Mouse (Mus musculus) CD4-positive naive resting alpha-beta T cell, adult 57 days (primary cell): ENCODE results near the gene Pmfbp1. TPM values are rescaled to one million over a fixed set of nuclear protein-coding genes. Genes with fewer than 3 reads are reported as not detected.

Source experiments
- total RNA-seq: library from RNA; stranded (reverse); gene quantifications from one replicate; pipeline ENCODE4 v1.2.4, GENCODE M21; 2023

Pmfbp1 gene
- total RNA-seq, result not detected

DNA sequence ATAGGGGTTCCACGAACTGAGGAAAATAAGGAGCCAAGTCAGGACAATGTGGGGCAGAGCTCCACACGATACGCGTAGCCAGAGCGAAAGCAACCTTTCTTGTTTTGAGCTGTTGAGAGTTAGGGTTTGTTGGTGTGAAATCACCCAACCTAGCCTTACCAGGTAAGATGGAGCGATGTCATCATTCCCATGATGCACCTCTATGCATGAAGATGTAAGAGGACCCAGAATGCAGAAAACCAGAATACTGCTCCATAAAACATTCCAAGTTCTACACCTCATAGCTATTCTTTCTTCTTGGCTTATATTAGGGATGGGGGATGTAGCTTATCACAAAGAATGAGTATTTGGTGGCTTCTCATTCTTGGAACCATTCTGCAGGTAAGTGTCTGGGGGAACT lies at the start of gene Pmfbp1:
TSS of gene Pmfbp1 (plus strand) at position 301 of the 400 bp plus-strand sequence.

DNA sequence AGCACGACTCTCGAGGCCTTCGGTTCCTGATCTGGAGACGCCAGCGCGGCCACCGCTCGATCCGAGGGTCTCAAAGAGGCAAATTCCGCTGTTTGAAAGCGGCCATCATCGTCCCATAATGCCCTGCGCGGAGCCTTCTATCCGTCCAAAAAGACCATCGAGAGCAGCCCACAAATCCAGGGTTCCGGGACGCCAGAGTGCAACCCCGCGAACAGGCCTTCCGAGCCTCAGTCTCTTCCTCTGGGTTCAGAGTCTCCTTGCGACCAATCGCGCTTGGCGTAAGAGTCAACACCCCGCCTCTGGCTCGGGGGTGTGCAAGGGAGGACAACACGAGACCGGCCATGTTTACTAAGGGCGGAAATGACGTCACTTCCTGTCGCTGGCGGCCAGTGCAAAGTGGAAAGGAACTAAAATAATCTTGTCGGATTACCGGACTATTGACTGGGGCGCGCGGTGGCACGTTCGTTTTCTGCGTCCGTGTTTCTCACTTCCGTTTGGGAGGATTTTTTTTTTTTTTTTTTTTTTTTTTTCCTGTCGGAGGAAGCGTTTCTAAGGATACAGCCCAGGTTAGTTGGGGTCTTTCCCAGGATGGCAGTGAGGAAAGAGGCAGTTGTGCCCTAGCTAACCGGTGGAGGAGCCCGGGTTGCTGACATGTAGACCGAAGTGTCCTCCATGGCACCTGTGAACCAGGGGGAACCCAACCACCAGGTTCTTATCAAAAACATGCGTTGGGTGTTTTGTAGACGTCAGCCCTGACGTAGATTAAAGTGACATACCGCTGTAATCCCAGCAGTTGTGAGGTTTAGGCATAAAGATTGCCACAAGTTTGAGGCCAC lies 71.9 kb downstream of the Pmfbp1 start, which contains the start of the genes Dhx38 and Txnl4b:
TSS of gene Dhx38 (minus strand) at position 364 of the 836 bp plus-strand sequence.
TSS of gene Txnl4b (plus strand) at position 395 of the 836 bp plus-strand sequence.

DNA sequence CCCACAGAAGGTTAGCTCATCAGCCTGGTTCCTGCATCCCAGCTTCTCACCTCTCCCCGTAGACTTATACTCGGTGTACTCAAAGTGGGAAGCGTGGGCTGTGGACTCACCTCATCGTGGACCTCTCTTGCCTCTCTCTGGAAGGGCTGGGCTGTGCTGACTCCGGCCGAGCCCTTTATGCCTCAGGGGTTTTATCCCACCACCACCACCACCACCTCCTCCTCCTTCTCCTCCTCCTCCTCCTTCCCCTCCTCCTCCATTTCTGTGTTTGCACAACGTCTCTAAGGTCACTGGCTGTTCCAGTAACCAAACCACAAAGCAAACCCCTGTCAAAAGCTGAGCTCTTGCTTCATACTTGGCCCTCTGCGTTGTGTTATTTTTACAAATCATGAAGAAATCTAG lies 85.1 kb downstream of the Pmfbp1 start, which contains the start of gene Hp:
TSS of gene Hp (minus strand) at position 273 of the 402 bp plus-strand sequence.

Other genes starting within 250 kb of the Pmfbp1 start
- 73.8 TPM for gene Dhx38, start 71.8 kb downstream of the Pmfbp1 start, total RNA-seq
- gene Txnl4b, start 71.9 kb downstream of the Pmfbp1 start, total RNA-seq, result 5.0 TPM
- 1.0 TPM for gene Hp, start 85.1 kb downstream of the Pmfbp1 start, total RNA-seq
- 24.7 TPM for gene Dhodh, start 114.6 kb downstream of the Pmfbp1 start, total RNA-seq
- gene Pkd1l3, start 120.5 kb downstream of the Pmfbp1 start, total RNA-seq, result 0.47 TPM
- gene Ist1, start 199.2 kb downstream of the Pmfbp1 start, total RNA-seq, result 90.7 TPM
- 2.6 TPM for gene Zfp821, start 211.5 kb downstream of the Pmfbp1 start, total RNA-seq
- gene Atxn1l, start 243.7 kb downstream of the Pmfbp1 start, total RNA-seq, result 26.6 TPM